Mouse (Mus musculus) midbrain, embryonic 10.5 days (tissue): ENCODE results near the gene Tmem92. TPM values are rescaled to one million over a fixed set of nuclear protein-coding genes. Genes with fewer than 3 reads are reported as not detected.

Source experiments
- DNase-seq: peaks from one replicate; pipeline ENCODE4 v3.0.0-alpha.2; 2017; ENCODE audit warnings: low spot score
- H3K27ac ChIP-seq: fragments of 300-500 bp; sonication (generic); replicated peaks from 2 replicates; pipeline ENCODE4 v1.5.1; 2016; ENCODE audit warnings: mild to moderate bottlenecking
- H3K27me3 ChIP-seq: fragments of 300-500 bp; sonication (generic); 2 replicates; pipeline ENCODE4 v1.6.1; 2016; ENCODE audit warnings: low read depth, mild to moderate bottlenecking; ENCODE audit not compliant: poor library complexity, severe bottlenecking
- H3K36me3 ChIP-seq: fragments of 300-500 bp; sonication (generic); 2 replicates; pipeline ENCODE4 v1.6.1; 2016; ENCODE audit warnings: mild to moderate bottlenecking, moderate library complexity
- H3K4me1 ChIP-seq: fragments of 300-500 bp; sonication (generic); 2 replicates; pipeline ENCODE4 v1.6.1; 2016
- H3K4me3 ChIP-seq: fragments of 300-500 bp; sonication (generic); 2 replicates; pipeline ENCODE4 v1.5.1; 2016; ENCODE audit warnings: mild to moderate bottlenecking, moderate library complexity
- H3K9me3 ChIP-seq: fragments of 300-500 bp; sonication (generic); replicated peaks from 2 replicates; pipeline ENCODE4 v1.6.1; 2016; ENCODE audit warnings: mild to moderate bottlenecking
- WGBS: fragments of 180-500 bp; shearing (Covaris S2); methylation state at CpG from one replicate; pipeline ENCODE4 v1.1.7; 2016; 5-methylcytosine and 5-hydroxymethylcytosine counted together
- polyA plus RNA-seq: library from polyadenylated mRNA; unstranded; fragments of >200 nt; fragmentation: Nextera tagmentation; extraction: Ambion mirVana; gene quantifications from 2 replicates; pipeline ENCODE4 v1.2.1, GENCODE M21; 2016

The Tmem92 gene
- polyA plus RNA-seq, 1 experiment from 2014 or later = not detected

GRCm38 (mm10) chr11:94760799-94761198 is 21.7 kb downstream of the Tmem92 start:
- no peak overlapping the region for H3K27ac ChIP-seq
- H3K27me3 ChIP-seq = no peaks in the 10 kb centered on the region; the same call in 1 of the 2 replicates
- no peak overlapping the region for H3K4me3 ChIP-seq
- H3K36me3 ChIP-seq = no peaks in the 10 kb centered on the region
- WGBS = 78% methylated on average over 7 of the region's 7 CpGs
- H3K9me3 ChIP-seq = no peaks in the 10 kb centered on the region
- no peaks in the 10 kb centered on the region for H3K4me1 ChIP-seq
- DNase-seq = no peak

GRCm38 (mm10) chr11:94760364-94760763 is 22.1 kb downstream of the Tmem92 start:
- H3K27ac ChIP-seq = no peak overlapping the region
- no peaks in the 10 kb centered on the region for H3K36me3 ChIP-seq
- DNase-seq = no peak
- no peaks in the 10 kb centered on the region for H3K4me1 ChIP-seq
- H3K27me3 ChIP-seq = no peaks in the 10 kb centered on the region; the same call in 1 of the 2 replicates
- 91% methylated on average over 3 of the region's 3 CpGs for WGBS
- H3K9me3 ChIP-seq = no peaks in the 10 kb centered on the region
- H3K4me3 ChIP-seq = no peak overlapping the region

- Histone ChIP-seq H3K4me1 (no peaks in the 10 kb centered on the region), H3K9me3 (no peaks in the 10 kb centered on the region), H3K27me3 (no peaks in the 10 kb centered on the region; the same call in 1 of the 2 replicates), H3K27ac (no peak overlapping the region), H3K36me3 (no peaks in the 10 kb centered on the region), H3K4me3 (no peak overlapping the region)
- DNase-seq = no peak
- 89% methylated on average over 6 of the region's 6 CpGs for WGBS
Measured at GRCm38 (mm10) chr11:94759916-94760315, 22.6 kb downstream of the Tmem92 start.

GRCm38 (mm10) chr11:94752946-94753713 is 29.4 kb downstream of the Tmem92 start:
- no peaks in the 10 kb centered on the region for H3K36me3 ChIP-seq
- no peak overlapping the region for H3K27ac ChIP-seq
- H3K4me3 ChIP-seq = no peak overlapping the region
- DNase-seq = no peak
- WGBS = 68% methylated on average over 2 of the region's 2 CpGs
- no peaks in the 10 kb centered on the region for H3K4me1 ChIP-seq
- H3K27me3 ChIP-seq = no peaks in the 10 kb centered on the region; the same call in 1 of the 2 replicates
- no peaks in the 10 kb centered on the region for H3K9me3 ChIP-seq

- no peaks in the 10 kb centered on the region for H3K36me3 ChIP-seq
- H3K4me1 ChIP-seq = no peaks in the 10 kb centered on the region
- WGBS = 84% methylated on average over 29 of the region's 29 CpGs
- no peak within 1 kb of the TSS for H3K4me3 ChIP-seq
- H3K27ac ChIP-seq = no peak within 1 kb of the TSS
- no peak for DNase-seq
- peaks cover 6% of the 10 kb centered on the region; the same call in 1 of the 2 replicates for H3K9me3 ChIP-seq
- H3K27me3 ChIP-seq = no peaks in the 10 kb centered on the region
Measured at GRCm38 (mm10) chr11:94741732-94742272, 40.7 kb downstream of the Tmem92 start, which contains the start of gene Cdc34b. Cdc34b (plus strand) TSS chr11:94741782.

GRCm38 (mm10) chr11:94735746-94736145 is 46.8 kb downstream of the Tmem92 start:
- Histone ChIP-seq H3K9me3 (no peaks in the 10 kb centered on the region), H3K4me3 (no peak overlapping the region), H3K27ac (no peak overlapping the region), H3K27me3 (no peaks in the 10 kb centered on the region), H3K36me3 (no peaks in the 10 kb centered on the region), H3K4me1 (no peaks in the 10 kb centered on the region)
- no peak for DNase-seq
- WGBS = 86% methylated on average over 2 of the region's 2 CpGs

- no peaks in the 10 kb centered on the region for H3K4me1 ChIP-seq
- no peak overlapping the region for H3K27ac ChIP-seq
- no peak for DNase-seq
- no peaks in the 10 kb centered on the region for H3K27me3 ChIP-seq
- H3K36me3 ChIP-seq = no peaks in the 10 kb centered on the region
- WGBS = 50% methylated on average over 8 of the region's 8 CpGs
- H3K4me3 ChIP-seq = no peak overlapping the region
- H3K9me3 ChIP-seq = no peaks in the 10 kb centered on the region
Measured at GRCm38 (mm10) chr11:94732773-94733172, 49.7 kb downstream of the Tmem92 start.

GRCm38 (mm10) chr11:94731229-94731628 is 51.3 kb downstream of the Tmem92 start:
- 91% methylated on average over 12 of the region's 12 CpGs for WGBS
- no peak overlapping the region for H3K4me3 ChIP-seq
- H3K27ac ChIP-seq = no peak overlapping the region
- no peaks in the 10 kb centered on the region for H3K36me3 ChIP-seq
- no peak for DNase-seq
- H3K9me3 ChIP-seq = no peaks in the 10 kb centered on the region
- no peaks in the 10 kb centered on the region for H3K27me3 ChIP-seq
- H3K4me1 ChIP-seq = no peaks in the 10 kb centered on the region

- Histone ChIP-seq H3K9me3 (no peaks in the 10 kb centered on the region), H3K36me3 (no peaks in the 10 kb centered on the region), H3K4me3 (no peak overlapping the region), H3K27me3 (no peaks in the 10 kb centered on the region), H3K4me1 (no peaks in the 10 kb centered on the region), H3K27ac (no peak overlapping the region)
- peak; percentile 49 for DNase-seq
- 37% methylated on average over 5 of the region's 5 CpGs for WGBS
Measured at GRCm38 (mm10) chr11:94730261-94730660, 52.2 kb downstream of the Tmem92 start.

GRCm38 (mm10) chr11:94729565-94729964 is 52.9 kb downstream of the Tmem92 start:
- no peak for DNase-seq
- no peak overlapping the region for H3K27ac ChIP-seq
- H3K9me3 ChIP-seq = no peaks in the 10 kb centered on the region
- no peaks in the 10 kb centered on the region for H3K27me3 ChIP-seq
- WGBS = 29% methylated on average over 4 of the region's 4 CpGs
- no peak overlapping the region for H3K4me3 ChIP-seq
- H3K4me1 ChIP-seq = no peaks in the 10 kb centered on the region
- H3K36me3 ChIP-seq = no peaks in the 10 kb centered on the region

GRCm38 (mm10) chr11:94728545-94728944 is 54.0 kb downstream of the Tmem92 start:
- no peak for DNase-seq
- no peaks in the 10 kb centered on the region for H3K9me3 ChIP-seq
- 79% methylated on average over 3 of the region's 3 CpGs for WGBS
- H3K4me1 ChIP-seq = no peaks in the 10 kb centered on the region
- no peaks in the 10 kb centered on the region for H3K27me3 ChIP-seq
- no peaks in the 10 kb centered on the region for H3K36me3 ChIP-seq
- H3K4me3 ChIP-seq = no peak overlapping the region
- no peak overlapping the region for H3K27ac ChIP-seq

GRCm38 (mm10) chr11:94727306-94727705 is 55.2 kb downstream of the Tmem92 start:
- H3K4me1 ChIP-seq = no peaks in the 10 kb centered on the region
- DNase-seq = no peak
- H3K27me3 ChIP-seq = no peaks in the 10 kb centered on the region
- no peaks in the 10 kb centered on the region for H3K9me3 ChIP-seq
- no peak overlapping the region for H3K4me3 ChIP-seq
- no peak overlapping the region for H3K27ac ChIP-seq
- 92% methylated on average over 3 of the region's 3 CpGs for WGBS
- no peaks in the 10 kb centered on the region for H3K36me3 ChIP-seq
